Mouse (Mus musculus): ENCODE data around the gene Tubgcp2.
A peak's percentile ranks its signal among the peaks of the same experiment; 100 is the strongest.

Gene Tubgcp2

DNA sequence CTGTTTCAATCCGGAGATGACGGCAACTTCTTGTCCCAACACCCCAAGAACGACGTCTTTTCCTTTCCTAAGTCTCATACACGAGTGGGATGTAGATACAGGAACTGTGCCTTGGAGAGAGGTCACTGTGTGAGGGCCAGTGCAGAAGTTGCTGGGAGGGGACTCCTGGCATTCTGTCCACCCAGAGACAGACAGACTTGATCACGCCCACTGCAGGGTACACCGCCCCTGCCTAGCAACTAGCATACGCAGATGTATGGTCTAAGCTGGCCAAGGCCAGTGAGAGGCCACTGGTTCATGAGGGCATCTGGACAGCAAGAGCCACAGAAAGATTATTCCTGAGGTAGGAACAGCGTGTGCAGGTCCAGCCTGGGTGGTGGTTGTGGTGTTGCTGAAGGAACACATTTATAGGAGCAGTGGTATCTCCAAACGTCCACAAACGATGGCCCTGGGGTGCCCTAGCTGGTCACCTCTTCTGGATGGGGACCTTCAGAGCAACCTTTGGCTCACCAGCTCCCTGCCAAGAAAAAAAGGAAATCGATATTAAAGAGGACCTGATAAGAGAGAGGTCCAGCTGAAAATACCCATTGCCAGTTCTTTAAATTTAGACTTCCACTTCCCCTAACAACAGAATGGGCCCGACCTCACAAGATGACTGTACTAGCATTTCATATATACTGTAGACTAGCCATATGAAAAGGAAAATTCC, 57.3 kb downstream of the Tubgcp2 start:
- no peak for DNase-seq (ENCODE audit: low spot score)

DNA sequence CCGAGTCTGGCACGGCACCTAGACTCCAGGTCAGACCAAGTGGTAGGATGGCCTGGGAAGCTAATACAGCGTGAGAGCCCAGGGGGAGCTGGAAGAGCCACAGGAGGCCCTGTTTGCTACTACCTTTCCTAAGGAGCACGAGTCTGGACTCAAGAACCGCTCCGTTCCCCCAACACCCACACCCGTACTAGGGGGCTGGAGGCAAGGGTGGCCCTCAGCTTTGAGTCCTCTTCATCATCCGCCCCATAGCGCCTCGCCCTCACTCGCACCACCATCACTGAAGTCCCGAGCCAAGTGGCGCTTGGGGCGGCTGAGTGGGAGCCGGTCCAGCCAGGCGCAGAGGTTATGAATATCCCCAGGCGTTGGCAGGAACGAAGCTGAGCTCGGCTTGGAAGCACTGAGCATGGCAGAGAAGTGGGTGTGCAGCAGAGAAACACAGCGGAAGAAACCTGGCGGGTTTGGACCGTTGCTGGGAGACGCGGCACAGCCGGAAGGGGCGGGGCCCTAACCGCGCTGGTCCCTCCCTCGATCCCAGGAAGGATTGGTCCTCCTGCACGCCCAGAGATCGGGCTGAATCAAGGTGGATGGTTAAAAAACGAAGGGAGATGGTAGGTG, 58.1 kb downstream of the Tubgcp2 start, which contains the start of gene 6430531B16Rik:
Gene 6430531B16Rik (minus strand): TSS at position 478 of the 615 bp plus-strand sequence.
- DNase-seq (ENCODE audit: low spot score) = peak; percentile 75

DNA sequence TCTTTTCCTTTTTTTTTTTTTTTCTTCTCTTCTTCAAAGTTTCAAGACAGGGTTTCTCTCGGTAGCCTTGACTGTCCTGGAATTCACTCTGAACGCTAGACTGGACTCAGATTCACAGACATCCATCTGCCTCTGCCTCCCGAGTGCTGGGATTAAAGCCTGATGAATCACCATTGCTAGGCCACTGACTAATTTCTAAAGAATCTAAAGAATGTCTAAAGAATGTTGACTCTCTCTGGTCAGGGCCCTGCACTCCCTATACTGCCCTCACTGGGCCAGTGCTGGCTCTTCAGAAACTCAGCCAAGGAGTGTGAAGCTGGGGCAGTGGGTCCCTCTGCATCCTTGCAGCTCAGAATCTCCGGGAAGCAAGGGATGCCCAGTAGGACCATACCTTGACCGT, 61.0 kb downstream of the Tubgcp2 start:
- no peak for DNase-seq (ENCODE audit: low spot score)

DNA sequence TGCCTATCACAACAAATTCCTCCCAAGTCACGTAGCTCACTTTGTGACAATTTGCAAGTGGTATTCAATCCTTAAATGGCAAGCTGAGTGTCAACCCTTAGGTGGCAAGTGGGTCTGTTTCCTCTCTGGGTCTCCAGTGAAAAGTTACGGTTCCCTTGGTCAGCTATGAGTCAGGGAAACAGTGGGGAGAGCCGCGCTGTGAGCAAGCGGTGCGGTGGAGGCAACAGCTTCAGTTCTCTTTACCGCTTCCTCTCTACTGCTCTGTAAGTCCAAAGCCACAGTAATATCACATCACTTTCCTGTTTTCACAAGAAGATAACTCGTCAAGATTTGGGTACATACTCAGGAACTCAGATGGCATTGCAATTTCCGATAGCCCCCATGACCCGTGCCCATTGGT, 62.2 kb downstream of the Tubgcp2 start:
- no peak for DNase-seq (ENCODE audit: low spot score)

DNA sequence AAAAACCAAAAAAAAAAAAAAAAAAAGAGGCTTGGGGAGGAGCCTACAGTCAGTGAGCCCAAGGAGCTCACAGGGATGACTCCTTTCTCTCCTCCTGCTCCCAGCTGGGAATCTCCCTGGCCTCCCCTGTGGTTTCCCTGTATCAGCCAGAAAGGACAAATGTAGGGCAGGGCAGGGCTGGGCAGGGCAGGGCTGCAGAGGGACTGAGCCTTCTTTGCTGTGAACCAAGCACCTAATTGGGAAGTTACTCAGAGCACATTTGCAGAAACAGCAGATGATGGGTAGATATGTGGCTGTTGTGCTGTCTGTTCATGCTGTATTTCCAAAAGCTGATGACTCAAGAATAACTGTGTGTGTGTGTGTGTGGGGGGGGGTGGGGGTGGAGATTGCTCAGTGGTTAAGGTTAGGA, 63.5 kb downstream of the Tubgcp2 start:
- no peak for DNase-seq (ENCODE audit: low spot score)

DNA sequence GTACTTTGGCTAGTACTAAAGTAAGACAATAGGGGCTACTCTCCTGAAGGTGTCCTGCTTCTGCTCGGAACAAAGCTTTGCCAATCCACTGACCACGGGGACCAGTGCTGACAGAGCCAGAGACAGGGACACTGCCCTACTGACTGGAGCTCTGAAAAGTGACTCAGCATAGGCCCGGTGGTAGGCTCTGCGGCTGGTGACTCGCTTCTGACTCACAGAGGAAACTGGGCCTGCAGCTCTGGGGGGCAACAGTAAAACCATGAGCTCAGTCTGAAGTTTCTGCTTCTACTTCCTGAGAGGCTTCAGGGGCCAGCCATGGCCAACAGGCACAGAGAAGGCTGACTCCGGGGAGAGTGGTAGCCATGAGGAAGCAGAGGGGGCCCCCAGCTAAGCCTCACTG, 65.0 kb downstream of the Tubgcp2 start:
- no peak for DNase-seq (ENCODE audit: low spot score)

DNA sequence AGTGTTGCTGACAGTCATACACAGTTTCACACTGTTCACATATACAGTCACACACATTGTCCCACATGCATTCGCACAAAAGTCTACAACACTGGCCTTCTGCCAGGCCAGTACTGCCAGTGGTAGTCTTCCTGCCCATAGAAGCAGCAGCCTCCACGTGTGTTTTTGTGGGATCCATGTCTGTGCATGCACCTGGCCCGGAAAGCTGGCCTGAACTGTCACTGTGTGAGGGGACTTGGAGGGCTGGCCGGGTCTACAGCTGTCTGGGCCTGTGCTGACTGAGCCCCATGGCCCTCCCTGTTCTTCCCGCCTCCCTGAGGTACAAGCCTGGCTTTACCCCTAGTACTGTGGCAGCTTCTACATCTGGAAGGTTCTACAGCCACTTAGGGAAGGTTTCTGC, 65.5 kb downstream of the Tubgcp2 start:
- DNase-seq (ENCODE audit: low spot score) = no peak

DNA sequence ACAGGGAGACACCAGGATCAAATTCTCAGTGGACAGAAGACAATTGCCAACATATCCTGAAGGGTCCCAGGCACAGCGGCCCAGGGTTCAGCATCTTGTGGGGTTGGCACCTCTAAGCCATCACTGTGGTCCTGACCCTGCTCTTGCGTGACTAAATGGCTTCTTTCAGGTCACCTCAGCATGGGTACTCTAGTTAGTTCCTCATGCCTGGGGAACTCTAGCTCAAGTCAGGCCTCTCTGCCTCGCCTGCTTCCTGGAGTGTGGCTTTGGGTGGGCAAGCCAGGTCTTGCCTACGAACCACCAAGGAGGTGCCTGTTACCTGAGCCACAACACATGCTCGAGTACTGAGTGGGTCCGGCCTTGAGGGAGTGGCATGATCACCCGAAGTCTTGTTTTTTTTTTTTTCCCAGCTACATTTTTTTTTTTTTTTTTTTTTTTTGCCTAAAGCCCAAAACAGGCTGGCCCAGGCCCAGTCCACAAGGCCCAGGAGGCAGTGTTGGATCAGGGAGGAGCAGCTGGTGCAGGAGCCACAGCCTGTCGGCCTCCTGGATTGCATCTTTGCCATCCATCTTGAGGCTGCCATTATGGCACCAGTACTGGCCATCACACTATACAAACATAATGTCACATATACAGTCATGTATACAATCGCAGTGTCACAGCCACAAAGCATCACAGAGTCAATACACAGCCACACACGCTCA, 66.1 kb downstream of the Tubgcp2 start:
- DNase-seq (ENCODE audit: low spot score) = no peak

DNA sequence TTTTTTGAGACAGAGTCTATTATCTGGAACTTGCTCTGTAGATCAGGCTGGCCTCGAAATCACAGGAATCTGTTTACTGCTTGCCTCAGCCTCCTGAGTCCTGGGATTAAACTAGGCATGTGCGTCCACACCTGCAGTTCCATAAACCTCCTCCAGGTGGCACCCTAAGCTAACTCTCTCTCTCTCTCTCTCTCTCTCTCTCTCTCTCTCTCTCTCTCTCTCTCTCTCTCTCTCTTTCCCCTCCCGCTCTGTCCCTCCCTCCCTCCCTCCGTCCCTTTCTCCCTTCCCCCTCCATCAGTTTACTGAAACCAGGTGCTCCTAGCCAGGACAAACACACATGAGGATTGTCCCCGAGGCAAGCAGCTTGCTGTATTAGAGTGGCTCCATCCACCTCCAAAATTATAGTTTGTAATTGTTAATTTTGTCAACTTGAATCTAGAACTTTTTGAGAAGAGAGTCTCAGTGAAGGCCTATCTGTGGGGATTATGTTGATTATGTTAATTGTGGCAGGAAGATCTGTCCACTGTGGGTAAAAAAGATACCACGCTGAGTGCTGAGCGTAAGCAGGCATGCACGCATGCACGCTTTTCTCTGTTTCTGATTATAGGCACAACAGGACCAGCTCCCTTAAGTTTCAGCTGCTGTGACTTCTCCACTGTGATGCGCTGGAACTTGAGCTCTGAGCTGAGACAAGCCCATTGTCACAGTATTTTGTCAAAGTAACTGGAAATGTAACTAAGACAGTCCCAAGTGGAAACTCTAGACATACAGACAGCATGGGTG, 66.9 kb downstream of the Tubgcp2 start:
- DNase-seq (ENCODE audit: low spot score) = peak; percentile 79

DNA sequence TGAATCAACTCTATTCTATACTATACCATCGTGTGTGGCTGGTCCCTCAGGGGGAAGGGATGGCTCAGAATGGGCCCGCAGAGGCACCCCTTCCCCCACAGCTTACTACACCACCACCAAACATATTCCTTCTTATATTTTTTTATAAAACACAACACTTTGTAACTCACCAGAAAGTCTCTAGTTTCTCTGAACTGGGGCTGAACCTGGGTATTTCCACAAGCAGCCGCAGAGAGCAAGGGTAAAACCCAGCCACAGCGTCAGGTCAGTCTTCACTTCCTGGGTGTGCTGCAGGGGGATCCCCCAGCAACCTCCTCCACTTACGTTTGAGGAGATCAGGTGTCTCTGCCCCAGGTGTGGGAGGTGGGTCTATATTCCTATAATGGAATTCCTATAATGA, 68.0 kb downstream of the Tubgcp2 start:
- no peak for DNase-seq (ENCODE audit: low spot score)

DNA sequence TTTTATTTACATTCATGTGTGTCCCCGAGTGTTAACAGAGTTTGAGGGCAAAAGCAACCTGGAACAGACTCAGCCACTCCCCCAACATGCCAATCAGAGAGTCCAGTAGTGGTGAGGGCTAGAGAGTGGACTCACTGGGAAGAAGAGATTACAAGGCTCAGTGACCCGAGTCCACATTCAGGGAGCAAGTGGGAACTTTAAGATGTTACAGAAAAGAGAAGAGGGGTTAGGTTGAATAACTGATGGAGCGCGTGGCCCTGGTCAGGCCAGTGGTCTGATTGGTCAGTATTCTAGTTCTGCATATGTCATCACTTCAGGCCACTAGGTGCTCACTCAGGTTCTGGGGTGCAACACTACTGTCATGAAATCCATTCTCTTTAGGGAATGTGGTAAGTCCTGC, 69.3 kb downstream of the Tubgcp2 start:
- no peak for DNase-seq (ENCODE audit: low spot score)

DNA sequence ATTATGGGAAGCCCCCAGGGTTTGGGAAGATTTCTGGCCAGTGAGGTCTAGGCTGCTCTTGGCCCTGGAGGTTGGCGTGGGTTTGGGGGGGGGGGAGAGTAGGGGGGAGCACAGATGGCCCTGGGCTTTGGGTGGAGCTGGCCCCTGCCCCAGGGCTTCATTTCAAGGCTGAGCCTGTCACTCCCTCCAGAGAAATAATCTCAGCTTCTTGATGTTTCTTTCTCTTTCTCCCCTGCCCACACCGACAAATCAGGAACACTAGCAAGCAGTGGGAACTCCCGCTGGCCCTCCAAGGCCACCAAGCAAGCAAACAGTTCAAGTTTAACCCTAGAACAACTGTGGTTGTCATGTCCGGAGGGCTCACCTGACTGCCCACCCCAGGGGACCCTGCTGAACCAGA, 72.7 kb downstream of the Tubgcp2 start:
- no peak for DNase-seq (ENCODE audit: low spot score)

DNA sequence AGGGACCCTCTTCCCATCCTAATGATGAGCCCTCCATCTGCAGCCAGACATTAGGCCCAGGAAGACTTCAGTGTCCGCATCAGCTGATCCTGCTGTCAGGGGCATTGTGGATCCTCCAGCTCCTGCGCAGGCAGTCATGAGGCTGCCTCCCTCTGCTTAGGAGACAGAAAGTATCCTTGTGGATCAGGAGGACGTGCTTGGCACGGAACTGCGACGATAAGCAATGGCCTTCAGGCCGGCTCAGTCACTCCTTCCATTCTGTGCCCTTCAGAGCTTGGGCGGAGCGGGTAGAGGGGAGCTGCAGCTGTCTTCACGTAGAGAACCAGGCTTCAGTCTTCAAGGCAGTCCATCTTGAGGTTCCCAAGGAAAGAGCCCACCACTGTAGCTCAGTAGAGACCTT, 75.3 kb downstream of the Tubgcp2 start:
- no peak for DNase-seq (ENCODE audit: low spot score)

DNA sequence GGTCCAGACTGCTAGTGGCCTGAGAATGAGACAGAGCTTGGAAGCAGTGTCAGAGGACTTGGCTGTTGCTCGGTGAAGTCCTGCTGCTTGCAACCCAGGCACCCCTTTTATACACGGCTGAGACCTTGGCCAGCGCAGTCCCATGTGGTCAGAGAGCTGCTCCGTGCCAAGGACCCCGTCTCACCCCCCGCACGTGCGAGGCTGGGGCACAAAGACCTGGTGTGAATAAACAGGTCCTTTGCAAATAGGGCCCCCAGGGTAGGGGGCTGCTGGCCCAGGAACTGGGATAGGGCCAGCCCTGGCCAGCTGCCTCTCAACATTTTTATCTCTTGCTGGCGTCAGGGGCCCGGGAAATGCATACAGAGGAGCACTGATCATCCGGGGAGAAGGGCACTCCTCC, 78.5 kb downstream of the Tubgcp2 start:
- peak; percentile 46 for DNase-seq (ENCODE audit: low spot score)

DNA sequence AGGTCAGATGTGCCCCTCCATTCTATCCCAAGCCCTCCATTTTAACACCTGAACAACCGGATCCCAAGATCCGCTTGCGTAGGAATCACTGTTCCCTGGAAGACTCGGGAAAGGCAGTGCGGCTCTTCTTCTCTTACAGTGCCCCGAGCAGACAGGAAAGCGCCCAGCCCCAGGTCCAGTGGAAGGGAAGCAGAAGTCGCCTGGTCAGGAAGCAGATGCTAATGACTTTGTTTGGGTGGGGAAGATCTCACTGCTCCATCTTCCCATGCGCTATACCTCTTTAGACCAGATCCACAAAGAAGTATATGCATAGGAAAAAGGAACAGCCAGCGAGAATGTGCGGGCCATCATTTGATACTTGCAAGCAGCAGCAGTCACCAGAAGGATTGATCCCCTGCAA, 79.0 kb downstream of the Tubgcp2 start:
- DNase-seq (ENCODE audit: low spot score) = no peak

DNA sequence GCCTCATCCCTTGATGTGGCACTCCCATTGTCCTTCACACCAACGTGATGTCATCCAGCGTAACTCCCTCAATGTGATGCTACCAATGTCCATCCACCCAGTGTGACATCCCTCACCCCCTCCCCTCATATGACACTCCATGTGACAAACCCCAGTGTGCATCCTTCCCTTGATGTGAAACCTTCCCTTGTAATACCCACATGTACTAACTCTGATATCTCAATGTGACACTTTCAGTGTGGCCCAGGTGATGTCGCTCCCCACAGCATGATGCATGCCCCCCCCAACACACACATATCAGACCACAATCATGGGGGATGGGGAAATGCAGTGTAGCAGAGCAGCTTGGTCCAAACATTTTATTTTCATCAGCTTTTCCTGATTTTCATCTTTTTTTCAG, 79.8 kb downstream of the Tubgcp2 start:
- no peak for DNase-seq (ENCODE audit: low spot score)

DNA sequence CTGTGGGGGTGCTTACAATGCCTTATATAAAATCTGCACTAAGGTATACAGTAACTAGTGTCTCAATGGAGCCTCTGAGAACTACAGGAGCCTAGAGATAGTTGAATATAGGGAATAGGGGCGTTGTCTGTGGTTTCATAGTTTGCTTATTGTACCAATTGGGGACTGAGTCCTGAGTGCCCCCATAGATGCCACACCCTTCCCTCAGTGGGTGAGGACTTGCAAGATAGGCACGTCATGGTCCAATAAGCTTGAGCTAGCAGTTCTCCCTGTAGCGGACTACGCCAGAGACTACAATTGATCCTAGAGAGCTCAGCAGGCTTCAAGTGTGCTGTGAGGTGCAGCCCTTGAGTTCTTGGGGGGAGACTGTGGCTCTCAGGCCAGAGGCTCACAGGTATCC, 81.0 kb downstream of the Tubgcp2 start:
- DNase-seq (ENCODE audit: low spot score) = no peak

DNA sequence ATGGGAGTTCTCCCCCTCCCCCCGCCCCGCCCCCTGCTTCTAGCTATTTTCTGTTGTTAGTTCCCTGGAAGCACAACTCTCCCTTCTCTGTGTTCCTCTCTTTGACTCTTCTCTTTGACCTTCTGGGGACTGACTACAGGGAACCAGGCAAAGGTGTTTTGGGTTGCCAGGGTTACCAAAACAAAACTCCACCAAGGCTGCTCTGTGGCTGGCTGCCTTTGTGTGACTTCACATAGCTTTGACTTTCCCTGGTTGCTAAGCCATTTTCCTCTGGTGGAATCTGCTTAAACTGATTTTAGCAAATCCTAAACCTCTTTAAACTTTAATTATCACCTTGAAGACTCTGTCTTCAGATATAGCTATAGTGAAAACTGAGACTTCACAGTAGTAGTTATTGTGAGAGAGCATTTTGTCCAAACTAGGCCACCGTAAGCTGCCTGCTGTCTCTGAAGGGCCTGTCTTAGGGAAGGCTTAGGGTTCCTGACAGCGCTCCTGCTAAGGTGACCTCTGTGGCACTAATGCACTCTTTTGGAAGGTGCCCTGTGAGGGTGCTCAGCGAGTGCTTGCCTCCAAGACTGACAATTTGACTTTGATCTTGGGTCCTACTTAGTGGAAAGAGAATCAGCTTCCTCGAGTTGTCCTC, 84.4 kb downstream of the Tubgcp2 start:
- no peak for DNase-seq (ENCODE audit: low spot score)

DNA sequence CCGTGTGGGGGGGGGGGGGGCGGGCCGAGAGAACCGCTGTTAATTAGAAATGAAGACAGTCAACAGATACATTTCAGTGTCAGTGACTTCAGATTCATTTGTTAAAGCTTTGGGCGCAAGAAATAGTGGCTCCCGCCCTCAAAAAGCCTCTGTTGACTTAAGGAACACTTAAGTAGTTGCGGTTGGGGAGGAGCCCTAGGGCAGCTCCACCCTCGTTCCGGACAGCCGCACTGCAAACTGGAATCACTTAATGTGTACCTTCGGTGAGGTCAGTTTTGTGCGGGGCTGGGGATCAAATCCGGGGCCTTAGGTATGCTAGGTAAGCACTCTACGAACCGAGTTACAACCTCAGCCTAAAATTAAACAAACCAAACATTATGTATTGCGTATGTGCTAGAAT, 85.4 kb downstream of the Tubgcp2 start:
- DNase-seq (ENCODE audit: low spot score) = no peak

DNA sequence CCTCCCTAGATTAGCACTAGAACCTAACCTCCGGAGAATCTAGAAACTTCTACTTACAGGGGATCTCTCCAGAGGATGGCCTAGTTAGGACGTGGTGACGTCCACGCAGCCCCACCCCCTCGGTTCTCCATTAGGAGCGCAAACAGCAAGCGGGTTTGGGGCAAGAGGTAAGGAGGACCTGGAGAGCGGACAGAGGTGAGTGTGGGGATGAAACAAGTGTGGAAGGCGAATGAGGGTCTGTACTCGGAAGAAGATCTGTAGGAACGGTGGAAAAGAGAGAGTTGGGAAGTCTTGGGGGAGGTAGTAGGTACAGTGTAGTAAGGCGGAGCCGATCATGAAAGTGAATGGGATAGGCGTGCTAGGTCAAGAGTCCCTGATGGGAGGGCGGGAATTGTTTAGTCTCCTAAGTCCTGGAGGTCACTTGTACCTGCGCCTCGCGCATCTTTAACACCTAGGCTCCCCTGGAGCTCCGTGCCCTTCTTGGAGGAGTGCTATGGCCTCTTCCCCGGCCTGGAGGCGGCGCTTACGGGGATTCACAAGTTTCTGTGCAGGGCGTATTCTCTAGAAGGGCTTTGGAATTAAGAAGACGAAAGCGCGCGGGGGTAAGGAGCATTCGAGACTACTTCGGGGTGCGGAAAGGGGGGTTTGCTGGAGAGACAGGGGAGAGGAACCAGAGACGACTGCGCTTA, 86.0 kb downstream of the Tubgcp2 start:
- DNase-seq (ENCODE audit: low spot score) = peak; percentile 29

DNA sequence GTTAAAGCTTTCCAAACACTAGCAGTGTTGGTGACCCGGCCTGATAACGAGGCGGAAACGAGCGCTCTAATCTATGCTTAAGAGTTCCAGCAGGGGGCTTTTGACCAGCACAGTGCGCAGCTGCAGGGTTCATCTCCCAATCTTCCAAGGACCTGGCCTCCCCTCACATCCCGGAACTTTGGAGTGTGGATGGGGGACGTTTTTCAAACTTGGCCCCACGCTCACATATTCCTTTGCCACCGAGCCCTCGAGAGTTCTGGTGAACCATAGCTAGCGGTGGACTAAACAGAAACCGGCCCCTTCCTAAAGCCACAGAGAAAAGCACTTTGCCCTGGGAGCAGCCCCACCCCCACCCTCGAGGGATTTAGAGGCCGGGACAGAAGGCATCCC, 86.6 kb downstream of the Tubgcp2 start:
- peak; percentile 33 for DNase-seq (ENCODE audit: low spot score)

DNA sequence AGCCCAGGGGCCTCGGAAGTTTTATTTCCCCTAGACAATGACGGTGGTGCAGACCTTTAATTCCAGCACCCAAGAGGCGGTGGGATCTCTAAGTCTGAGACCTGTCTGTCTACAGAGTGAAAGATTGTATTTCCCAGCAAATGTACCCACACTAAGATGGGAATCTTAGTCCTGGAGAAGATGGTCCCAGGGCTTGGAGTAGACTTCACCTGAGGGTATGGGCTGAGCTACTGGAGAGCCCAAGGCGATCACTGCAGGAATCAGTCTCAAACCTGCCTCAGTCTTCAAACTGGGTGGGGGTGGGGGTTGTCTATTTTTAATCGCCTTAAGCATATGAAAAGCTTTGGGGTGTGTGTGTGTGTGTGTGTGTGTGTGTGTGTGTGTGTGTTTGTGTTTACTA, 90.4 kb downstream of the Tubgcp2 start:
- DNase-seq (ENCODE audit: low spot score) = no peak
